Mouse (Mus musculus): ENCODE measurements around the gene Stox2.

Gene Stox2

GRCm38 (mm10) chr8:47404852-47405251, 41.3 kb downstream of the Stox2 start:
- no peak for DNase-seq

GRCm38 (mm10) chr8:47392927-47393326, 53.2 kb downstream of the Stox2 start:
- DNase-seq = no peak

GRCm38 (mm10) chr8:47392290-47392689, 53.9 kb downstream of the Stox2 start:
- no peak for DNase-seq

- DNase-seq = no peak
Measured at GRCm38 (mm10) chr8:47391844-47392243, 54.3 kb downstream of the Stox2 start.

- no peak for DNase-seq
Measured at GRCm38 (mm10) chr8:47389430-47389829, 56.7 kb downstream of the Stox2 start.

GRCm38 (mm10) chr8:47388171-47388570, 58.0 kb downstream of the Stox2 start:
- DNase-seq = no peak

GRCm38 (mm10) chr8:47385810-47386209, 60.4 kb downstream of the Stox2 start:
- DNase-seq = no peak

- DNase-seq = no peak
Measured at GRCm38 (mm10) chr8:47384151-47384550, 62.0 kb downstream of the Stox2 start.

GRCm38 (mm10) chr8:47383632-47384031, 62.5 kb downstream of the Stox2 start:
- no peak for DNase-seq

GRCm38 (mm10) chr8:47381216-47381615, 64.9 kb downstream of the Stox2 start:
- no peak for DNase-seq

- DNase-seq = no peak
Measured at GRCm38 (mm10) chr8:47380725-47381124, 65.4 kb downstream of the Stox2 start.

- DNase-seq = no peak
Measured at GRCm38 (mm10) chr8:47380075-47380474, 66.1 kb downstream of the Stox2 start.

GRCm38 (mm10) chr8:47376651-47377050, 69.5 kb downstream of the Stox2 start:
- no peak for DNase-seq

GRCm38 (mm10) chr8:47373757-47374156, 72.4 kb downstream of the Stox2 start:
- no peak for DNase-seq

GRCm38 (mm10) chr8:47371539-47371938, 74.6 kb downstream of the Stox2 start:
- no peak for DNase-seq

GRCm38 (mm10) chr8:47371081-47371480, 75.1 kb downstream of the Stox2 start:
- no peak for DNase-seq

- peak; percentile 87 for DNase-seq
Measured at GRCm38 (mm10) chr8:47370421-47371080, 75.6 kb downstream of the Stox2 start.

GRCm38 (mm10) chr8:47369949-47370348, 76.2 kb downstream of the Stox2 start:
- DNase-seq = no peak

GRCm38 (mm10) chr8:47369044-47369769, 77.0 kb downstream of the Stox2 start:
- no peak for DNase-seq

- no peak for DNase-seq
Measured at GRCm38 (mm10) chr8:47367029-47367428, 79.1 kb downstream of the Stox2 start.

- DNase-seq = no peak
Measured at GRCm38 (mm10) chr8:47363271-47363670, 82.9 kb downstream of the Stox2 start.

GRCm38 (mm10) chr8:47355340-47355906, 90.7 kb downstream of the Stox2 start:
- no peak for DNase-seq

GRCm38 (mm10) chr8:47354523-47355168, 91.5 kb downstream of the Stox2 start:
- no peak for DNase-seq
